Mouse (Mus musculus) liver, adult 2 months (tissue): ENCODE measurements around the gene Kiss1.

Experiments
- CTCF ChIP-seq: fragments of 200-500 bp; IDR thresholded peaks from 2 replicates; pipeline ENCODE4 v1.5.1; 2011; ENCODE audit warnings: low read depth, low read length, control low read depth
- POLR2A ChIP-seq: fragments of 200-500 bp; IDR thresholded peaks from 2 replicates; pipeline ENCODE4 v1.6.1; 2011; ENCODE audit warnings: low read length, control low read depth; ENCODE audit not compliant: insufficient read depth; ENCODE audit errors: extremely low read depth

- TF ChIP-seq CTCF: no peak
- no peak for TF ChIP-seq POLR2A
Measured at GRCm38 (mm10) chr1:133364022-133364630, 42.5 kb downstream of the Kiss1 start.
